Mouse (Mus musculus): ENCODE results near the gene Kat6b.

The Kat6b gene

GRCm38 (mm10) chr14:21720430-21721205 is 239.4 kb downstream of the Kat6b start:
- no peak for DNase-seq

Measured in cerebellum, adult 11-12 months (tissue).